Mouse (Mus musculus) CD4-positive, CD25-positive, alpha-beta regulatory T cell, adult 4 months (primary cell): Measurements from ENCODE around the gene Dlg2. TPM values are rescaled to one million over a fixed set of nuclear protein-coding genes. Genes with fewer than 3 reads are reported as not detected.
A peak's percentile ranks its signal among the peaks of the same experiment; 100 is the strongest.

Source experiments
- ATAC-seq: one replicate; pipeline ENCODE4 v1.8.0; 2017
- polyA plus RNA-seq, 2 experiments: library from polyadenylated mRNA; unstranded; fragments of 100-300 nt; shearing (Covaris generic); gene quantifications; one replicate each; pipeline ENCODE4 v1.2.1; 2017

Gene Dlg2
- polyA plus RNA-seq, 2 experiments from 2014 or later: 0.50 to 0.86 TPM

- no peak for ATAC-seq
Observed at GRCm38 (mm10) chr7:91284167-91284566, 807.7 kb downstream of the Dlg2 start.

- ATAC-seq: no peak
Observed at GRCm38 (mm10) chr7:91288324-91288723, 811.9 kb downstream of the Dlg2 start.

GRCm38 (mm10) chr7:91296127-91296526, 819.7 kb downstream of the Dlg2 start:
- no peak for ATAC-seq

GRCm38 (mm10) chr7:91311177-91311576, 834.7 kb downstream of the Dlg2 start:
- no peak for ATAC-seq

GRCm38 (mm10) chr7:91345073-91345472, 868.6 kb downstream of the Dlg2 start:
- no peak for ATAC-seq

- ATAC-seq: no peak
Observed at GRCm38 (mm10) chr7:91369821-91370321, 893.4 kb downstream of the Dlg2 start.

GRCm38 (mm10) chr7:91382281-91382680, 905.8 kb downstream of the Dlg2 start:
- no peak for ATAC-seq

GRCm38 (mm10) chr7:91383873-91384272, 907.4 kb downstream of the Dlg2 start:
- ATAC-seq: no peak

- no peak for ATAC-seq
Observed at GRCm38 (mm10) chr7:91389272-91389671, 912.8 kb downstream of the Dlg2 start.

- ATAC-seq: no peak
Observed at GRCm38 (mm10) chr7:91397827-91398226, 921.4 kb downstream of the Dlg2 start.

GRCm38 (mm10) chr7:91412109-91412508, 935.6 kb downstream of the Dlg2 start:
- ATAC-seq: no peak

- ATAC-seq: no peak
Observed at GRCm38 (mm10) chr7:91414150-91414549, 937.7 kb downstream of the Dlg2 start.

GRCm38 (mm10) chr7:91414749-91415148, 938.3 kb downstream of the Dlg2 start:
- ATAC-seq: no peak

- no peak for ATAC-seq
Observed at GRCm38 (mm10) chr7:91420215-91420614, 943.7 kb downstream of the Dlg2 start.

GRCm38 (mm10) chr7:91423784-91424183, 947.3 kb downstream of the Dlg2 start:
- no peak for ATAC-seq

- ATAC-seq: no peak
Observed at GRCm38 (mm10) chr7:91429712-91430275, 953.3 kb downstream of the Dlg2 start.

- peak; percentile 41 for ATAC-seq
Observed at GRCm38 (mm10) chr7:91431594-91432240, 955.2 kb downstream of the Dlg2 start.

GRCm38 (mm10) chr7:91432563-91432962, 956.1 kb downstream of the Dlg2 start:
- no peak for ATAC-seq

- no peak for ATAC-seq
Observed at GRCm38 (mm10) chr7:91434739-91435138, 958.3 kb downstream of the Dlg2 start.

- no peak for ATAC-seq
Observed at GRCm38 (mm10) chr7:91440326-91440725, 963.9 kb downstream of the Dlg2 start.

- no peak for ATAC-seq
Observed at GRCm38 (mm10) chr7:91442447-91443376, 966.2 kb downstream of the Dlg2 start.

GRCm38 (mm10) chr7:91443377-91443714, 966.9 kb downstream of the Dlg2 start:
- no peak for ATAC-seq

- ATAC-seq: no peak
Observed at GRCm38 (mm10) chr7:91443913-91444312, 967.4 kb downstream of the Dlg2 start.
